Mouse (Mus musculus) adrenal gland, adult 8-10 months (tissue): ENCODE measurements at regions not wholly inside any gene's neighbourhood (a gene's known extent, or its start where the extent isn't known, plus 50 kb on each side); places are given as distances from the start of the nearest gene placed in this dataset.

Source experiments
- DNase-seq: peaks from one replicate; pipeline ENCODE4 v3.0.0; 2022

- no peak for DNase-seq
These were observed 285.0 kb upstream of the Bmper start for GRCm38 (mm10) chr9:22937686-22938391.

- DNase-seq: no peak
These were observed 277.9 kb upstream of the Bmper start for GRCm38 (mm10) chr9:22944992-22945391.

GRCm38 (mm10) chr9:22945426-22945955 lies 277.4 kb upstream of the Bmper start:
- no peak for DNase-seq

DNA sequence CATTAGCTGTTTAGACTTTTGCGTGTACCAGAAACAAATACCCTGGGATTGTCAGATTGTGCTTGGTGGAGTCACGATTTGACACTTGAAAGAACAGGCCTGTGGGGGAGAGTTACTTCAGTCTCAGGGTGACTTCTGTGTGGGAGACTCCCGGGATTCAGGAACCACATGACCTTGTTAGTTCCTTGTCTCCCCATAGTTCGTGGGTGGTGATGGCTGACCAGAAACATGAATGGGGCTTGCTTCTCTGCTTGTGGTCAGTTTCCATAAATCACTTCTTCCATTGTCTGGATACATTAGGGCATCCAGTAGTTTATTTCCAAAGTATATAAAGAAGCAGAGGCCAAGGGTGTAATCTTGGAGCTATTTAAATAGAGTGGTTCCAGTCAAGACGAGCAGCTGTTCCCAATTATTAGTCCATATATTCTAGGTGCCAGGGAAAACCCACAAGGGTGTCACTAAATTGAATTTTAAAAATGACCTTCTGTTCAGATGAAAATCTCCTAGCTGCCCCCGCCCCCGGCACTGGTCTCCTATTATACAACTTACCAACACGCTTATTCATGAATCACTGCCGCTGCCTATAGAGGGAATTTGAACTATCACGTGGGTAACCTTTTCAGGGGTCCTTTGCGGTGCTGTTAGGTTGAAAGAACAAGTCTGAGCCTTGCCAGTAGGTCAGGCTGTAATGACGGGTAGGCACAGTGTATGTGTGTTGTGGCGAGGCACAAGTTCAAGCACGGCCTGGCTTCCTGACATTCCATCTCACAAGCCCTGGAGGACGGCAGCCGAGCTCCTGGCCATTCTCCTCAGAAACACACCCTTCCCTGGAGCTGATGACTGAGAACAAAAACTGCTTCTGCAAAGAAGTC lies 270.1 kb upstream of the Bmper start:
- no peak for DNase-seq

DNA sequence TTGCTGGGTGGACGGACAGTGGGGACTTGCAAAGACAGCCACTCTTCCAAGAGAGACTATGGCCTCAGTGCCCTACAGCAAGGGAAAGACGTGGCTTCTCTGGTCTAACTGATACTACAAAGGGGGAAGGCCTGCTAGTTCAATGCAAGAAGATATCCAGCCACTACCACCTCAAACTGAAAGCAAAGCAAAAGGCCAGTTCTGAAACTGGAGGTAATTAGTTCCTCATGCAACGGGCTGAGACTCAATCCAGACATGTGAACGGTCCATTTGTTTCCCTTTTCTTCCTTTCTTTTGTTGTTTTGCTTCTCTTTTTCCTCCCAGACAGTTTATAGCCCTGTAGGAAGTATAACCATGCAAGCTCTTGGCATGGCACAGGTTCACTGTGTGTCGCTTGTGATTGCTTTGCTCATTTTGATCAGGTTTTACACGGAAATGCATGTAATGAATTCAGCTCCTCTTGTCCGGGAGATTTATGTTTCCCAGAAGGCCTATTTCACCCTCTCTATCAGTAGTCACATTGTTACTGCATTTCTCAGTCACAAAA lies 260.5 kb upstream of the Bmper start:
- no peak for DNase-seq

- no peak for DNase-seq
These were observed 251.6 kb upstream of the Bmper start for GRCm38 (mm10) chr9:22971312-22971711.

GRCm38 (mm10) chr9:22976748-22977147 lies 246.1 kb upstream of the Bmper start:
- DNase-seq: no peak

GRCm38 (mm10) chr9:22979627-22980026 lies 243.2 kb upstream of the Bmper start:
- DNase-seq: no peak

DNA sequence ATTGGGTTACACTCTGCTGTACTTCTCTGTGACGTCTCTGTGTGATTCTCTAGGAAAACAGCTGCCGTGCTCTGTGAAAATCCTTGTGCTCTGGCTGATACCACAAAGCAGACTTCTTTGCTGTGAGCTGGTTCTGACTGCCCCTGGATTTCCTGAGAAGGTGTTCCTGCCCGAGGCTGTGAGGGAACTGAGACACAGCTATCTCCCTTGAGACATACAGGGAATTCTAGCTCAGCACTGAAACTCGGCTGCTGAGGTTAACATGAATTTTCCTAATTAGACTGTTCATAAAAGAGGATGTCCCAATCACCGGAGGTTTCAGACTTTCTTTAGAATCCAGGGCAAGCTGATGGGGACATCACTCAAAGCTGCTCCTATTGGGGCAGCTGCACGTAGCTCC lies 233.4 kb upstream of the Bmper start:
- no peak for DNase-seq

DNA sequence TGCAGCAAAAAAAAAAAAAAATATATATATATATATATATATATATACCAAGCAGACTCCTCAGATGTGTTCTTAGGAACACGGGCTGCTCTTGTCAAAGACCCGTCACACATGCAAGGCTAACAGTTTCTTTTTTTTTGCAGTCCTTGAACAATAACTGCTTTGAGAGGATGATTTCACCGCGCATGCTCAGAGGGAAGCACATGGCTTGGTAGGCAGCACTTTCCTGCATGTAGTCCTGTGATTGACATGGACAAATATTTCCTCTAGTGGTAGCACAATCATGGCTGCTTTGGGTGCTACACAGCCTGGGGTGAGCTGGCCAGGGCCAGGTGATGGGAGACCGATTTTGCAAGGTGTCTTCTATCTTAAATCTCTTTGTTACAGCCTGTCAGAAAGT lies 229.3 kb upstream of the Bmper start:
- no peak for DNase-seq

DNA sequence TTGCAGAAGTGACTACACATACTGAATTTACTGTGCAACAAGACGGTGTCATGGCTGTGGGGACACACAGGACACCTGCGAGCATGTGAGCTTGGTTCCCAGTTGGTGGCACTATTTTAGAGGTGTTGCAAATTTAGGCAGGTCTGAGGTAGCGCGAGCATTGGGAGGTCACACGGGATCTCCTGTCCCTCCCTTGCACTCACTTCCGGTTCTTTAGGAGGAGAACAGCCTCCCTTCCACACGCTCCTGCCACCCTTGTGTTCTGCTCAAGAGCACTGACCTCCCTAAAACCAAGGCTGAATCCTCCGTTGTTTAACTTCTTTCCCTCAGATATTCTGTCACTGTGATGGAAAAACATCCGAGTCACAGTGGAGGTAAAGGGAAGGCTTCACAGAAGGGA lies 227.3 kb upstream of the Bmper start:
- DNase-seq: no peak

- DNase-seq: no peak
These were observed 224.6 kb upstream of the Bmper start for GRCm38 (mm10) chr9:22998306-22998705.

GRCm38 (mm10) chr9:22999181-22999580 lies 223.7 kb upstream of the Bmper start:
- no peak for DNase-seq

DNA sequence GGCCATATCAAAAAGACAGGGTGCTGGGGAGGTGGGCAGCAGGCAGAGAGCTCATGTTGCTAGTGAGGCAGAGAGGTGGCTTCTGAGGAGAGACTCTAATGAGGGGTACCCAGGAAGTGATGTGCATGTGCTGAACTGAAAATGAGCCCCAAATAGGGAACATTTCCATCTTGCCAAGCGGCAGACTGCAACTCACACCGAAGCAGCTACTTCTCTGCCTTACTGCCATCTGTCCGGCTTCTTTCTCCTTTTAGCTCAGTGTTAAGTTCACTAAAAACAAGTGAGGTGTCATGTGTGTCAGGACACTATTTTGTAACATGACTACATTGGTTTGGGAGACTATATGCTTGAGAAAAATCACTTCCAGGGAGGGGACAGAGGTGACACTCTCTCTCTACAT lies 222.7 kb upstream of the Bmper start:
- DNase-seq: no peak

- no peak for DNase-seq
These were observed 219.4 kb upstream of the Bmper start for GRCm38 (mm10) chr9:23003195-23004061.

DNA sequence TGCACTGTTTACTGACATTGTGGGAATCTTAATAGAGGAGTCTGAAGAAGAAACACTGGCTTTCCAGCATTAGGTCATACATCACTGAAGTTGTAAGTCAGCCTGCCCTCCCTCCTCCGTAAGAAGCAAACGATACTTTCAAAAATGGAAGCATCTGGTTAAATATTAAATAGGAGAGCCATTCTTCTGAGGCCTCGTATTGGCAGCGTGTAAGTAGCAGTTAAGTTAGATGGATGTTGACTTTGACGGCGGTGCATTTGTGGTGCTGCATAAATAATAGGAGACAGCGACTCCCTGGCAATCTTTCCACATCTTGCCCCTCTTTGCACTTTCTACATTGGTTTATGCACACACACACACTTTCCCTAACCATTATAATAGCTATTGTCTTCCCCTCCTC lies 217.9 kb upstream of the Bmper start:
- DNase-seq: no peak

DNA sequence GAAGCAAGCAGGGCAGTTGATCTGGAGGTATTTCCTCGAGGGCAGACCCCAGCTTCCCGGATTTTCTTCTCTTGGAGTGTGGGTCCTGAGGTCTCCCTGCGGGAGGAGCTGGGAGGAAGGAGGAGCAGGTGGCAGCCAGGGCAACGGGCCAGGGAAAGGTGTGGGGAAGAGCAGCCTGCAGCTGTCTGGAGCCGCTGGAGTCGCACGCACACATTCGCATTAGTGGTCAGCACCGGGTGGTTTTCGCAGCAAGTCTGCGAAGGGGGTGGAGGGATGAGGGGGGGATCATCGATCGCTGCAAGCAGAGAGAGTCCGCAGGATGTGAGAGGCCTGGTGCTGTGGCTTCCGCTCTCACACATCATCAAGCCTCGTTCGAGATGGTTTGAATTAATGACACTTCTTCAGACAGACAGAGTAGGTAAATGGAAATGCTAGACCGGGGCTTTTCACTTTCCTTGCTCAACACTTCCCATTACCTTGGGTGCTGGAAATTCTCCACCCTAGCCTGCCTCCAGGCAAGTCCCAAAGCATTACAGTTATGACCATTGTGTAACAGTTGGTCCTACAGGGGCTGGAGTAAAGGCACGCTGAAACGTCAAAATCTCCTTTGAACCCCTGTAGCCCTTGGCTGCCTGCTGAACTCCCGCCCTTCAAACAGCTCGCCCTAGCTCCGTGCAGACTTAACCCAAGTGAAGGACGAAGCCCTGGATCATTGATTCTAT lies 213.3 kb upstream of the Bmper start:
- DNase-seq: no peak

- DNase-seq: no peak
These were observed 211.4 kb upstream of the Bmper start for GRCm38 (mm10) chr9:23011316-23011959.

DNA sequence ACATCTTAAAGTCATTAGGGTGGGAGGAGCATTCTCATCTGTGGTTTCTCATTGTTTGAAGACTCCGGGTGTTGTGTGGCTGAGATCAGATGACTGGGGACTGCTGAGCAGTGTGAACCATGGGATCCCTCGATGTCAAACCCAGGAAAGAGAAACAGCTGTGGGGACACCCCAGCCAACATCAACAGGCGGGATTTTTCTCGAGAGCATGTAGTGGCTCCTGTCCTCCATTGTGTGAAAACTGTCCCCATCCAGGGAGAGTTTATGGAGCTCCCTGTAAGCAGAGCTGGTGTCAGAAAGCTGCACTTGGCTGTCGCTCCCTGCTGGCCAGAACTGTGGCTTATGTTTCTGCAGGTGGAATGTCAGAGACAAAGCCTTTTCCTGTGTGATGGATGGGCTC lies 210.7 kb upstream of the Bmper start:
- no peak for DNase-seq

DNA sequence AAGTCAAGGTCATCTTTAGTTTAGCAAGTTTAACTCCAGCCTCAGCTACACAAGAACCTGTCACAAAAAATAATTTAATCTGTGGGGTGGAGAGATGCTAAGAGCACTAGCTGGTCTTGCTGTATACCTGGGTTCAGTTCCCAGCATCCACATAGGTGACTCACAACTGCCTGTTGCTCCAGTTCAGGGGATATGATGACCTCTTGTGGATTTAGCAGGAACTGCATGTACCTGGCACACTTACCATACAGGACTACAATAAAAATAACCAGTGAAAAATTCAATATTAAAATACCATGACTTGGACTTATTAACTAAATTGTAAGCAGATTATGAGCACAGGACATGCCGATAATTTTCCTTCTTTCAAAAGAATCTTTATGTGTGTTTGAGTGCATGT lies 206.1 kb upstream of the Bmper start:
- no peak for DNase-seq

DNA sequence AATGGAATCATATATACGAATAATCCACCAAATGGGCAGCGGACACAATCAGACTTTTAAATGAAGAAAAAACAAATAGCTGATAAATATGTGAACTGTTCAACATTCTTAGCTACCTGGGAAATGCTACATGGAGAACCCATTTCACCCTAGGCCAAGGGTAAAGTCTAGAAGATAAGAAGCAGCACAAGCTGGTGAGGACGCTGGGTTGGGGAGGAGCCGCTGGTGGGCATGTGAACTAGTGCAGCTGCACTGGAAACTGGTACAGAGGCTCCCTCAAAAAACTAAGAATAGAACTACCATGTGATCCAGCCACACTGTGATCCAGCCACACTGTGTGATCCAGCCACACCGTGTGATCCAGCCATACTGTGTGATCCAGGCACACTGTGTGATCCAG lies 198.8 kb upstream of the Bmper start:
- DNase-seq: no peak
